Mouse (Mus musculus): Measurements from ENCODE around the gene Sumf2. TPM values are rescaled to one million over a fixed set of nuclear protein-coding genes. Genes with fewer than 3 reads are reported as not detected.

Sumf2 gene
- total and polyA plus RNA-seq, 3 experiments, result 32.9 to 35.8 TPM; not detected in 1

DNA sequence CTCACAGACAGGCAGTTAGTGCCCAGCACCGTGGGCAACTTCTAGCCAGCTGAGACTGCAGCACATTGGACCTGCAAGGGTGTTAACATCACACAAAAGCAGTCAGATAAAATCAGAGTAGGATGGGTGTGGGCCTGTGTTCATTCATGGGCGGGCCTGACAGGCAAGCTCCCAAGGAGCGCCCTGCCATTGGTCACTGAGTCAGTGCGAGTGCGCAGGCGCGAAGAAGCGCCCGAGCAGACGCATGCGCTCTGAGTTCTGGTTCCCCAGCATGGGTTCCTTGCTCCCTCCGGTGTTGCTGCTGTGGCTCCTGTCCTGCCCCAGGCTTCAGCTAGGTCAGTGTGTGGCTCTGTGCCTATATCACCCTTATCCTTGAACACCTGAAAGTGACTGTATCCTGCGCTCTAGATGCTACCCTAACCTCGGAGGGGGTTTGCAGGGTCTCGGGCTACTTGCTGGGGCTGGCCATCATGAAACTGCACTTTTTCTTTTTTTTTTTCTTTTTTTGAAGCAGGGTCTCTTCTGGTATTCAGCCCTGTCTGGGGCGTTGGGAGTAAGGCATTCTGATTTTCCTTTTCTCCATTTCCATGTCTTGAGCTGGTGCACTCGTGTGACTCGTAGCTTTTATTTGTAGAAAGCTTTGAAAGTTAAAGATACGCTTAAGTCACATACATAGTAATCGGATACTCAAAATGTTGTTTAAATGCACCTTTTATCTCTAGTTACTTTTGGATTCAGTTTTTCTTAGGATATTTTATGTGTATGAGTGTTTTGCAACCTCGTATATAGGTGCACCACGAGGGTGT lies at the start of gene Sumf2 (continued):
- TF ChIP-seq ZKSCAN1 (IDR thresholded peaks at IDR 0.05; ENCODE audit: low read depth, low read length) (peak; percentile 36), MYB (IDR thresholded peaks at IDR 0.05; ENCODE audit: low read depth, low read length) (no peak; the same call in 1 of the 2 replicates), CTCF (IDR thresholded peaks at IDR 0.05 in 2 of 3, conservative IDR thresholded peaks at IDR 0.05 in 1 of 3; ENCODE audit: control insufficient read depth in 1 of 3, insufficient read depth in 1 of 3, low read depth in 2 of 3, low read length in 3 of 3, poor library complexity in 1 of 3, severe bottlenecking in 1 of 3) (no peak), MAFK (IDR thresholded peaks at IDR 0.05; ENCODE audit: borderline replicate concordance, low read depth, low read length) (no peak), MAX (IDR thresholded peaks at IDR 0.05; ENCODE audit: low read length) (peak; percentile 70; the same call in 1 of the 2 replicates)

- peaks cover 2 to 13% of the 10 kb centered on the region in 2 experiments; a peak in 2 of 4 replicates for H3K4me1 ChIP-seq (ENCODE audit: control insufficient read depth in 1 of 2, insufficient read depth in 2 of 2, low read length in 2 of 2)
- no peak for TF ChIP-seq GABPA (IDR thresholded peaks at IDR 0.05; ENCODE audit: low read depth, low read length)
- TF ChIP-seq ZMIZ1 (IDR thresholded peaks at IDR 0.05; ENCODE audit: low read depth, low read length), result no peak
- no peak for TF ChIP-seq UBTF (IDR thresholded peaks at IDR 0.05; ENCODE audit: borderline replicate concordance, insufficient read depth, low read depth, low read length)
- no peak for TF ChIP-seq POLR2AphosphoS5 (IDR thresholded peaks at IDR 0.05; ENCODE audit: borderline replicate concordance, low read depth, low read length)
- no peak for TF ChIP-seq SMC3 (IDR thresholded peaks at IDR 0.05; ENCODE audit: low read depth, low read length)
- no peak for TF ChIP-seq MYB (IDR thresholded peaks at IDR 0.05; ENCODE audit: low read depth, low read length)
- TF ChIP-seq CTCF (IDR thresholded peaks at IDR 0.05 in 2 of 3, conservative IDR thresholded peaks at IDR 0.05 in 1 of 3; ENCODE audit: control insufficient read depth in 1 of 3, insufficient read depth in 1 of 3, low read depth in 2 of 3, low read length in 3 of 3, poor library complexity in 1 of 3, severe bottlenecking in 1 of 3), result no peak
- no peak for TF ChIP-seq TBP (IDR thresholded peaks at IDR 0.05; ENCODE audit: low read depth, low read length)
- no peak for TF ChIP-seq MXI1 (IDR thresholded peaks at IDR 0.05; ENCODE audit: low read depth, low read length)
- TF ChIP-seq POLR2AphosphoS2 (IDR thresholded peaks at IDR 0.05; ENCODE audit: low read length), result no peak
- no peak for TF ChIP-seq E2F4 (IDR thresholded peaks at IDR 0.05; ENCODE audit: borderline replicate concordance, low read depth, low read length)
- TF ChIP-seq MAFK (IDR thresholded peaks at IDR 0.05; ENCODE audit: borderline replicate concordance, low read depth, low read length), result no peak
- no peak for TF ChIP-seq ELF1 (IDR thresholded peaks at IDR 0.05; ENCODE audit: low read depth, low read length)
- no peak for TF ChIP-seq ETS1 (IDR thresholded peaks at IDR 0.05; ENCODE audit: low read depth, low read length)
- no peak for TF ChIP-seq SIN3A (IDR thresholded peaks at IDR 0.05; ENCODE audit: low read length)
- TF ChIP-seq MYC (IDR thresholded peaks at IDR 0.05; ENCODE audit: low read depth, low read length), result no peak
- TF ChIP-seq POLR2A (IDR thresholded peaks at IDR 0.05; ENCODE audit: control insufficient read depth in 1 of 2, insufficient read depth in 1 of 2, low read depth in 1 of 2, low read length in 2 of 2, poor library complexity in 1 of 2), result no peak
- TF ChIP-seq CHD1 (IDR thresholded peaks at IDR 0.05; ENCODE audit: low read depth, low read length), result no peak
- no peak for TF ChIP-seq JUND (IDR thresholded peaks at IDR 0.05; ENCODE audit: low read depth, low read length)
- TF ChIP-seq HCFC1 (IDR thresholded peaks at IDR 0.05; ENCODE audit: low read depth, low read length), result no peak
- no peak overlapping the region for H3K4me3 ChIP-seq (ENCODE audit: control insufficient read depth in 1 of 2, insufficient read depth in 1 of 2, low read depth in 2 of 2, low read length in 2 of 2)
These were observed 1.9 kb upstream of the Sumf2 start for GRCm38 (mm10) chr5:129844848-129845247.

More at GRCm38 (mm10) chr5:129844848-129845247, 1.9 kb upstream of the Sumf2 start:
- peak; percentile 18 for DNase-seq (ENCODE audit: low read depth, low spot score)
- Histone ChIP-seq H3K27ac (ENCODE audit: control insufficient read depth, low read depth, low read length) (no peak overlapping the region), H3K27me3 (ENCODE audit: control insufficient read depth in 1 of 2, insufficient read depth in 2 of 2, low read length in 2 of 2) (no peaks in the 10 kb centered on the region), H3K79me2 (ENCODE audit: control insufficient read depth, insufficient read depth, low read length, poor library complexity) (peaks cover 18% of the 10 kb centered on the region), H3K9me3 (replicated peaks; ENCODE audit: insufficient read depth, low read length) (no peaks in the 10 kb centered on the region), H3K9ac (ENCODE audit: control insufficient read depth, low read depth, low read length, poor library complexity, severe bottlenecking) (no peak overlapping the region), H3K36me3 (ENCODE audit: control insufficient read depth in 1 of 2, insufficient read depth in 2 of 2, low read length in 2 of 2) (peaks cover 16 to 19% of the 10 kb centered on the region in 2 experiments)
